Mouse (Mus musculus) layer of hippocampus, adult 8-10 months (tissue): ENCODE results near the gene Tmco3. TPM values are rescaled to one million over a fixed set of nuclear protein-coding genes. Genes with fewer than 3 reads are reported as not detected.

ENCODE experiments used
- DNase-seq, 2 experiments: peaks; one replicate each; pipeline ENCODE4 v3.0.0; 2022; ENCODE audit warnings: low spot score in 2 of 2
- total RNA-seq, 4 experiments: library from RNA; stranded (reverse); gene quantifications; 2 replicates each; pipeline ENCODE4 v1.2.4; 2022

Gene Tmco3
- 10 to 100 TPM; 45.3 to 53.0 (median 49.2) TPM for total RNA-seq

- DNase-seq = peak; percentile 90 to 94
These were observed at the start of gene Tmco3, which contains the start of gene Dcun1d2 for GRCm38 (mm10) chr8:13287692-13288623. Tmco3 (plus strand) TSS chr8:13288190. Dcun1d2 (minus strand) TSS chr8:13288131.

GRCm38 (mm10) chr8:13240055-13240454 lies 47.9 kb upstream of the Tmco3 start:
- no peak for DNase-seq

- DNase-seq = no peak
These were observed 47.3 kb upstream of the Tmco3 start for GRCm38 (mm10) chr8:13240691-13241090.

- DNase-seq = no peak
These were observed 44.8 kb upstream of the Tmco3 start for GRCm38 (mm10) chr8:13242985-13243870.

- DNase-seq = no peak
These were observed 43.6 kb upstream of the Tmco3 start for GRCm38 (mm10) chr8:13244343-13244880.

GRCm38 (mm10) chr8:13252837-13253236 lies 35.2 kb upstream of the Tmco3 start:
- no peak for DNase-seq

- DNase-seq = no peak
These were observed 34.6 kb upstream of the Tmco3 start for GRCm38 (mm10) chr8:13253413-13253812.

- DNase-seq = peak; percentile 65 to 79
These were observed 34.0 kb upstream of the Tmco3 start, which contains the start of gene Adprhl1 for GRCm38 (mm10) chr8:13254019-13254418. Adprhl1 (minus strand) TSS chr8:13254162.

- no peak for DNase-seq
These were observed 24.6 kb upstream of the Tmco3 start for GRCm38 (mm10) chr8:13263376-13263775.

GRCm38 (mm10) chr8:13267566-13267965 lies 20.4 kb upstream of the Tmco3 start:
- no peak for DNase-seq

GRCm38 (mm10) chr8:13272834-13273233 lies 15.2 kb upstream of the Tmco3 start:
- no peak for DNase-seq

GRCm38 (mm10) chr8:13276941-13277447 lies 11.0 kb upstream of the Tmco3 start:
- DNase-seq = no peak

GRCm38 (mm10) chr8:13283200-13283599 lies 4.8 kb upstream of the Tmco3 start:
- DNase-seq = no peak

- peak in 1 of 2 experiments; percentile 72 for DNase-seq
These were observed 692 bp upstream of the Tmco3 start for GRCm38 (mm10) chr8:13287304-13287691.

GRCm38 (mm10) chr8:13288646-13289045 lies 656 bp downstream of the Tmco3 start:
- DNase-seq = no peak

GRCm38 (mm10) chr8:13292364-13292763 lies 4.4 kb downstream of the Tmco3 start:
- peak; percentile 45 to 81 for DNase-seq

GRCm38 (mm10) chr8:13293677-13294470 lies 5.9 kb downstream of the Tmco3 start:
- no peak for DNase-seq

- no peak for DNase-seq
These were observed 11.6 kb downstream of the Tmco3 start for GRCm38 (mm10) chr8:13299571-13299970.

GRCm38 (mm10) chr8:13301036-13301435 lies 13.0 kb downstream of the Tmco3 start:
- DNase-seq = no peak

- DNase-seq = no peak
These were observed 17.5 kb downstream of the Tmco3 start for GRCm38 (mm10) chr8:13305459-13305858.
